Mouse (Mus musculus) E14TG2a.4 (cell line): Measurements from ENCODE around the gene Pnp.

Source experiments
- CTCF ChIP-seq: conservative IDR thresholded peaks from 2 replicates; pipeline ENCODE4 v1.5.1; 2014; ENCODE audit warnings: low read length
- NANOG ChIP-seq: IDR thresholded peaks from 2 replicates; pipeline ENCODE4 v1.6.1; 2014; ENCODE audit warnings: borderline replicate concordance, low read length, mixed read lengths

DNA sequence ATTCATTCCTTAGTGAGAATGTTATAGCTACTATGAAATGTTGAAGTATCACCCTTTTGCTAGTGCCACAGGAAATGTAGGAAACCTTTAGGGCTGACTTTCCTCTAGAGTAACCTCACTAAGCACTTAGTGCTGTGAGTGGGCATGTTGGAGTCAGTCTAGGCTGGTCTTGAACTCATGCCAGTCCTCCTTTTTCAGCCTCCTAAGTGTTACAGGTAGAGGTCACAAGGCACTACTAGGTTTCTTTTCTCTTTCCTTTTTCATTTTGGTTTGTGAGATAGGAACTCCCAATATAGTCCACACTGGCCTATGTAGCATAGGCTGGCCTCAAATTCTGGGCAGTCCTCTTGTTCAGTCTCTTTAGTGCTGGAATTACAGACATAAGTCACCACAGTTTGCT lies 35.5 kb upstream of the Pnp start:
- no peak for TF ChIP-seq CTCF
- no peak for TF ChIP-seq NANOG
